In the genomic region with DNA sequence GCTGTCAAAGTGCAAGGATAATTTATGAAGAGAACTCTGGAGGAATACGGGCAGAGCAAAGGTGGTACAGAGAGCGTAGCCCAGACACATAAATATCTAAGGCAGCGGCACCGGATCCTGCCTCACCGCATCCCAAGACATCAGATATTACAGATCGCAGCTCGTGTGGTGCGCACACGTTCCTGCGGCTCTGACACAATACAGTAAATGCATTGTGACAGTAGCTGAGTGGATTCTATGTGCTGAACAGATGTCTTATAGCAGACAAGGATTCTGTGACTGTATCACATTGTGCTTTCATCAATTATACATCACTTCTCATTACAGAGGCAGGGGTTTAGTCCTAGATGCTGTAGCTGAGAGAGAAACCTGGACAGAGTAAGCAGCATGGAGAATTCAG, we compare ENCODE assay signal across 23 mouse cellular contexts.
DNase-seq lines count a peak whose midpoint lies in the region; ATAC-seq and TF ChIP-seq lines count a peak whose summit lies in the region.
"Had no signal": no experiment of that assay in that cellular context is flagged by ENCODE, and none has a peak within 500 bp of the region (broad histone marks: within the 10 kb centered on the region; RNA-seq: fewer than 3 reads in every experiment).

No protein-coding gene starts in this region.

- H3K9ac ChIP-seq in hindbrain, embryonic 12.5 days, result no peak overlapping the region
- no peak overlapping the region for H3K9ac ChIP-seq in hindbrain, embryonic 11.5 days (ENCODE audit: low read depth, low read length)
- no peak overlapping the region; the same call in 1 of the 2 replicates for H3K9ac ChIP-seq in forebrain, postnatal 0 days
- H3K9ac ChIP-seq in midbrain, embryonic 16.5 days (ENCODE audit: low read depth, low read length), result no peak overlapping the region
- no peak overlapping the region for H3K9ac ChIP-seq in intestine, embryonic 15.5 days
- H3K9ac ChIP-seq: heart, embryonic 12.5 days; kidney, embryonic 15.5 days; limb, embryonic 13.5 days; liver, embryonic 13.5 days; lung, embryonic 14.5 days had no signal

- H3K9me3 ChIP-seq in hindbrain, embryonic 12.5 days (replicated peaks), result no peaks in the 10 kb centered on the region
- no peaks in the 10 kb centered on the region for H3K9me3 ChIP-seq in hindbrain, embryonic 11.5 days (ENCODE audit: control insufficient read depth, low read length)
- no peaks in the 10 kb centered on the region for H3K9me3 ChIP-seq in forebrain, postnatal 0 days (ENCODE audit: low read length)
- H3K9me3 ChIP-seq in midbrain, embryonic 16.5 days (replicated peaks; ENCODE audit: control insufficient read depth, low read length, poor library complexity, severe bottlenecking), result no peaks in the 10 kb centered on the region
- no peaks in the 10 kb centered on the region for H3K9me3 ChIP-seq in intestine, embryonic 15.5 days
- H3K9me3 ChIP-seq: heart, embryonic 12.5 days; kidney, embryonic 15.5 days; limb, embryonic 13.5 days; liver, embryonic 13.5 days had no signal

- no peak overlapping the region for H3K4me3 ChIP-seq in hindbrain, embryonic 12.5 days
- no peak overlapping the region for H3K4me3 ChIP-seq in hindbrain, embryonic 11.5 days (ENCODE audit: low read depth, low read length)
- H3K4me3 ChIP-seq in forebrain, postnatal 0 days (ENCODE audit: low read depth, low read length), result no peak overlapping the region
- H3K4me3 ChIP-seq in midbrain, embryonic 16.5 days (ENCODE audit: low read depth, low read length), result no peak overlapping the region
- no peak overlapping the region for H3K4me3 ChIP-seq in intestine, embryonic 15.5 days (replicated peaks)
- H3K4me3 ChIP-seq: heart, embryonic 12.5 days; kidney, embryonic 15.5 days; limb, embryonic 13.5 days; liver, embryonic 13.5 days had no signal

- no peak for DNase-seq in hindbrain, embryonic 11.5 days (ENCODE audit: low spot score)
- peak; percentile 67 for DNase-seq in brain, embryonic 14.5 days (ENCODE audit: low read depth)
- no peak for DNase-seq in forebrain, postnatal 0 days
- DNase-seq in MN1 (ENCODE audit: low spot score), result no peak
- DNase-seq in cerebellum, adult 8-10 months, result no peak
- DNase-seq: adrenal gland, postnatal 25 days; cerebellum, adult 2 months; heart, adult 11 months; heart, postnatal 14 days; kidney, postnatal 4 days; liver, embryonic 13.5 days; lung, embryonic 14.5 days; lung, postnatal 36 days; right cerebral cortex, postnatal 14 days; spleen, adult 18-20 months had no signal

- peaks cover 17% of the 10 kb centered on the region for H3K4me1 ChIP-seq in hindbrain, embryonic 12.5 days
- no peaks in the 10 kb centered on the region for H3K4me1 ChIP-seq in hindbrain, embryonic 11.5 days (replicated peaks; ENCODE audit: control insufficient read depth, insufficient read depth, low read length)
- peaks cover 29% of the 10 kb centered on the region; the same call in 1 of the 2 replicates for H3K4me1 ChIP-seq in forebrain, postnatal 0 days (ENCODE audit: insufficient read depth)
- H3K4me1 ChIP-seq in midbrain, embryonic 16.5 days (ENCODE audit: control insufficient read depth, insufficient read depth, low read length), result peaks cover 35% of the 10 kb centered on the region
- no peaks in the 10 kb centered on the region for H3K4me1 ChIP-seq in intestine, embryonic 15.5 days (replicated peaks)
- H3K4me1 ChIP-seq: heart, embryonic 12.5 days; limb, embryonic 13.5 days; liver, embryonic 13.5 days had no signal

- H3K27ac ChIP-seq in hindbrain, embryonic 12.5 days, result peak overlapping the region; percentile 40; the same call in 1 of the 2 replicates
- H3K27ac ChIP-seq in hindbrain, embryonic 11.5 days (ENCODE audit: low read depth, low read length), result no peak overlapping the region
- peak overlapping the region; percentile 66 for H3K27ac ChIP-seq in forebrain, postnatal 0 days (ENCODE audit: low read depth, low read length)
- peak overlapping the region; percentile 65 for H3K27ac ChIP-seq in midbrain, embryonic 16.5 days (ENCODE audit: low read length)
- H3K27ac ChIP-seq in intestine, embryonic 15.5 days, result no peak overlapping the region
- H3K27ac ChIP-seq: kidney, embryonic 15.5 days; limb, embryonic 13.5 days; liver, embryonic 13.5 days had no signal

- no peak overlapping the region for H3K4me2 ChIP-seq in hindbrain, embryonic 12.5 days (replicated peaks)
- H3K4me2 ChIP-seq in hindbrain, embryonic 11.5 days (replicated peaks; ENCODE audit: low read depth, low read length), result no peak overlapping the region
- no peak overlapping the region for H3K4me2 ChIP-seq in forebrain, postnatal 0 days (ENCODE audit: low read depth)
- H3K4me2 ChIP-seq in midbrain, embryonic 16.5 days (ENCODE audit: low read length), result no peak overlapping the region
- no peak overlapping the region for H3K4me2 ChIP-seq in intestine, embryonic 15.5 days (replicated peaks)
- H3K4me2 ChIP-seq: heart, embryonic 12.5 days; kidney, embryonic 15.5 days; limb, embryonic 13.5 days; liver, embryonic 13.5 days; lung, embryonic 14.5 days had no signal

- WGBS in hindbrain, embryonic 12.5 days, result 78% methylated on average over 10 of the region's 10 CpGs
- 89% methylated on average over 10 of the region's 10 CpGs for WGBS in hindbrain, embryonic 11.5 days
- 76% methylated on average over 10 of the region's 10 CpGs for WGBS in forebrain, postnatal 0 days
- WGBS in midbrain, embryonic 16.5 days, result 65% methylated on average over 10 of the region's 10 CpGs
- 77% methylated on average over 10 of the region's 10 CpGs for WGBS in intestine, embryonic 15.5 days

- no peak for ATAC-seq in hindbrain, embryonic 12.5 days (ENCODE audit: low FRiP score)
- no peak for ATAC-seq in hindbrain, embryonic 11.5 days (ENCODE audit: low FRiP score)
- ATAC-seq in forebrain, postnatal 0 days, result peak; percentile 66
- peak; percentile 33 for ATAC-seq in midbrain, embryonic 16.5 days
- no peak for ATAC-seq in intestine, embryonic 15.5 days
- ATAC-seq: activated CD4-positive, CD25-positive, alpha-beta regulatory T cell, adult 4 months; CD4-positive, CD25-positive, alpha-beta regulatory T cell, adult 4 months had no signal

- no peak for TF ChIP-seq CTCF in brain, embryonic 14.5 days (IDR thresholded peaks at IDR 0.05; ENCODE audit: borderline replicate concordance, extremely low read depth, insufficient read depth, insufficient read length)
- TF ChIP-seq CTCF in forebrain, postnatal 0 days (IDR thresholded peaks at IDR 0.05; ENCODE audit: low read depth), result no peak

- TF ChIP-seq POLR2A in brain, embryonic 14.5 days (IDR thresholded peaks at IDR 0.05; ENCODE audit: borderline replicate concordance, extremely low read depth, insufficient read depth, insufficient read length, poor library complexity, severe bottlenecking), result no peak

- no peaks in the 10 kb centered on the region for H3K27me3 ChIP-seq in hindbrain, embryonic 12.5 days
- H3K27me3 ChIP-seq in hindbrain, embryonic 11.5 days (ENCODE audit: control insufficient read depth, insufficient read depth, low read length), result no peaks in the 10 kb centered on the region
- no peaks in the 10 kb centered on the region for H3K27me3 ChIP-seq in forebrain, postnatal 0 days (ENCODE audit: insufficient read depth, low read length)
- no peaks in the 10 kb centered on the region for H3K27me3 ChIP-seq in midbrain, embryonic 16.5 days (ENCODE audit: control insufficient read depth, insufficient read depth, low read depth, low read length)
- no peaks in the 10 kb centered on the region for H3K27me3 ChIP-seq in intestine, embryonic 15.5 days (replicated peaks)
- H3K27me3 ChIP-seq: kidney, embryonic 15.5 days; liver, embryonic 13.5 days had no signal

- no peaks in the 10 kb centered on the region for H3K36me3 ChIP-seq in hindbrain, embryonic 12.5 days
- no peaks in the 10 kb centered on the region for H3K36me3 ChIP-seq in hindbrain, embryonic 11.5 days (ENCODE audit: control insufficient read depth, insufficient read depth, low read length)
- no peaks in the 10 kb centered on the region for H3K36me3 ChIP-seq in forebrain, postnatal 0 days (ENCODE audit: insufficient read depth)
- no peaks in the 10 kb centered on the region for H3K36me3 ChIP-seq in midbrain, embryonic 16.5 days (ENCODE audit: control insufficient read depth, insufficient read depth, low read length)
- H3K36me3 ChIP-seq in intestine, embryonic 15.5 days, result no peaks in the 10 kb centered on the region
- H3K36me3 ChIP-seq: heart, embryonic 12.5 days; kidney, embryonic 15.5 days; limb, embryonic 13.5 days; liver, embryonic 13.5 days had no signal

Comparison
In these comparisons a context has a peak if more than half of its experiments do, and no peak if none do; other contexts are left out.
1. H3K27ac ChIP-seq: peak in hindbrain, embryonic 12.5 days (single experiment), forebrain, postnatal 0 days (single experiment) and midbrain, embryonic 16.5 days (single experiment); none in hindbrain, embryonic 11.5 days (single experiment) and intestine, embryonic 15.5 days (single experiment).
2. ATAC-seq: peak in forebrain, postnatal 0 days (single experiment) and midbrain, embryonic 16.5 days (single experiment); none in hindbrain, embryonic 12.5 days (single experiment), hindbrain, embryonic 11.5 days (single experiment) and intestine, embryonic 15.5 days (single experiment).